Mouse (Mus musculus) embryonic fibroblast, embryonic 13.5 days (primary cell): ENCODE measurements at regions not wholly inside any gene's neighbourhood (a gene's known extent, or its start where the extent isn't known, plus 50 kb on each side); places are given as distances from the start of the nearest gene placed in this dataset.

ENCODE experiments used
- CTCF ChIP-seq: IDR thresholded peaks from 2 replicates; pipeline ENCODE4 v1.5.1; 2011; ENCODE audit warnings: mild to moderate bottlenecking, control low read depth, low read length, moderate library complexity, borderline replicate concordance; ENCODE audit not compliant: insufficient read depth
- POLR2A ChIP-seq: IDR thresholded peaks from 2 replicates; pipeline ENCODE4 v1.6.1; 2011; ENCODE audit warnings: low read depth, mild to moderate bottlenecking, control low read depth, low read length, moderate library complexity

- TF ChIP-seq CTCF (no peak), POLR2A (no peak)
Observed at GRCm38 (mm10) chr15:13367291-13367954, 193.9 kb upstream of the Cdh6 start.
